Mouse (Mus musculus) liver, embryonic 11.5 days (tissue): ENCODE measurements around the gene Sirpa. TPM values are rescaled to one million over a fixed set of nuclear protein-coding genes. Genes with fewer than 3 reads are reported as not detected.
A peak's percentile ranks its signal among the peaks of the same experiment; 100 is the strongest.

ENCODE experiments used
- ATAC-seq: fragments of 200-750 bp; cut with Nextera tagmentation; replicated peaks from 2 replicates; pipeline ENCODE4 v1.8.0; 2017; ENCODE audit warnings: moderate number of reproducible peaks, mild to moderate bottlenecking, moderate TSS enrichment, moderate library complexity; ENCODE audit not compliant: low FRiP score
- DNase-seq: peaks from one replicate; pipeline ENCODE4 v3.0.0-alpha.2; 2017; ENCODE audit warnings: low spot score
- H3K27ac ChIP-seq: fragments of 300-500 bp; sonication (generic); 2 replicates; pipeline ENCODE4 v1.5.1; 2014; ENCODE audit warnings: mild to moderate bottlenecking, low read depth, low read length, control low read depth
- H3K27me3 ChIP-seq: fragments of 300-500 bp; sonication (generic); replicated peaks from 2 replicates; pipeline ENCODE4 v1.6.1; 2014; ENCODE audit warnings: low read length, mixed read lengths; ENCODE audit not compliant: control insufficient read depth, insufficient read depth
- H3K36me3 ChIP-seq: fragments of 300-500 bp; sonication (generic); 2 replicates; pipeline ENCODE4 v1.6.1; 2014; ENCODE audit warnings: mild to moderate bottlenecking, low read length, moderate library complexity, mixed read lengths; ENCODE audit not compliant: control insufficient read depth, insufficient read depth
- H3K4me1 ChIP-seq: fragments of 300-500 bp; sonication (generic); replicated peaks from 2 replicates; pipeline ENCODE4 v1.6.1; 2014; ENCODE audit warnings: low read length, mixed read lengths; ENCODE audit not compliant: control insufficient read depth, insufficient read depth
- H3K4me2 ChIP-seq: fragments of 300-500 bp; sonication (generic); 2 replicates; pipeline ENCODE4 v1.6.1; 2014; ENCODE audit warnings: mild to moderate bottlenecking, control low read depth, moderate library complexity
- H3K4me3 ChIP-seq: fragments of 300-500 bp; sonication (generic); 2 replicates; pipeline ENCODE4 v1.5.1; 2014; ENCODE audit warnings: low read depth, low read length, control low read depth
- H3K9ac ChIP-seq: fragments of 300-500 bp; sonication (generic); 2 replicates; pipeline ENCODE4 v1.6.1; 2014; ENCODE audit warnings: low read depth, low read length, control low read depth
- H3K9me3 ChIP-seq: fragments of 300-500 bp; sonication (generic); 2 replicates; pipeline ENCODE4 v1.6.1; 2016; ENCODE audit warnings: low read length, inconsistent platforms, mixed read lengths; ENCODE audit not compliant: control insufficient read depth
- WGBS: fragments of 180-500 bp; shearing (Covaris S2); extraction: QIAGEN DNeasy Blood & Tissue Kit; methylation state at CpG from one replicate; pipeline ENCODE4 v1.1.7; 2014; 5-methylcytosine and 5-hydroxymethylcytosine counted together
- polyA plus RNA-seq: library from polyadenylated mRNA; unstranded; fragments of >200 nt; fragmentation: Nextera tagmentation; extraction: Ambion mirVana; gene quantifications from 2 replicates; pipeline ENCODE4 v1.2.1, GENCODE M21; 2014

Sirpa gene
- polyA plus RNA-seq, result 26.8 and 29.6 TPM in 2 replicates

- DNase-seq (peak; percentile 80), ATAC-seq (peak; percentile 64)
- Histone ChIP-seq H3K9ac (peak within 1 kb of the TSS; percentile 71), H3K36me3 (no peaks in the 10 kb centered on the region), H3K4me1 (peaks cover 7% of the 10 kb centered on the region), H3K4me3 (peak within 1 kb of the TSS; percentile 67), H3K4me2 (peak within 1 kb of the TSS; percentile 77), H3K9me3 (no peaks in the 10 kb centered on the region), H3K27ac (peak within 1 kb of the TSS; percentile 80), H3K27me3 (peaks cover 12% of the 10 kb centered on the region)
- WGBS, result under 1% methylated on average over 43 of the region's 43 CpGs
Measured at GRCm38 (mm10) chr2:129592459-129593140, at the start of gene Sirpa. Sirpa (plus strand) TSS chr2:129592835.

GRCm38 (mm10) chr2:129544448-129544847, 48.2 kb upstream of the Sirpa start:
- H3K4me1 ChIP-seq, result no peaks in the 10 kb centered on the region
- H3K9me3 ChIP-seq, result no peaks in the 10 kb centered on the region
- no peaks in the 10 kb centered on the region for H3K36me3 ChIP-seq
- no peak overlapping the region for H3K9ac ChIP-seq
- H3K4me2 ChIP-seq, result no peak overlapping the region
- no peak for DNase-seq
- no peak overlapping the region for H3K4me3 ChIP-seq
- WGBS, result 48% methylated on average over 4 of the region's 4 CpGs
- no peak for ATAC-seq
- H3K27me3 ChIP-seq, result no peaks in the 10 kb centered on the region
- no peak overlapping the region for H3K27ac ChIP-seq

- 77% methylated on average over 3 of the region's 3 CpGs for WGBS
- ATAC-seq, result no peak
- no peak overlapping the region for H3K4me3 ChIP-seq
- no peak overlapping the region for H3K9ac ChIP-seq
- DNase-seq, result no peak
- H3K27me3 ChIP-seq, result no peaks in the 10 kb centered on the region
- H3K36me3 ChIP-seq, result no peaks in the 10 kb centered on the region
- no peak overlapping the region for H3K4me2 ChIP-seq
- no peak overlapping the region for H3K27ac ChIP-seq
- no peaks in the 10 kb centered on the region for H3K9me3 ChIP-seq
- no peaks in the 10 kb centered on the region for H3K4me1 ChIP-seq
Measured at GRCm38 (mm10) chr2:129544919-129545318, 47.7 kb upstream of the Sirpa start.

- Histone ChIP-seq H3K9me3 (no peaks in the 10 kb centered on the region), H3K36me3 (no peaks in the 10 kb centered on the region), H3K27ac (no peak overlapping the region), H3K27me3 (no peaks in the 10 kb centered on the region), H3K9ac (no peak overlapping the region), H3K4me1 (no peaks in the 10 kb centered on the region), H3K4me2 (no peak overlapping the region), H3K4me3 (no peak overlapping the region)
- ATAC-seq (no peak), DNase-seq (no peak)
- 76% methylated on average over 7 of the region's 7 CpGs for WGBS
Measured at GRCm38 (mm10) chr2:129545596-129545995, 47.0 kb upstream of the Sirpa start.

GRCm38 (mm10) chr2:129546772-129547171, 45.9 kb upstream of the Sirpa start:
- H3K27me3 ChIP-seq, result no peaks in the 10 kb centered on the region
- no peak overlapping the region for H3K27ac ChIP-seq
- no peaks in the 10 kb centered on the region for H3K9me3 ChIP-seq
- DNase-seq (no peak), ATAC-seq (no peak)
- H3K4me3 ChIP-seq, result no peak overlapping the region
- H3K9ac ChIP-seq, result no peak overlapping the region
- no peaks in the 10 kb centered on the region for H3K4me1 ChIP-seq
- WGBS, result 33% methylated on average over 3 of the region's 3 CpGs
- no peak overlapping the region for H3K4me2 ChIP-seq
- no peaks in the 10 kb centered on the region for H3K36me3 ChIP-seq

- Histone ChIP-seq H3K36me3 (no peaks in the 10 kb centered on the region), H3K27me3 (no peaks in the 10 kb centered on the region), H3K9me3 (no peaks in the 10 kb centered on the region), H3K4me2 (no peak overlapping the region), H3K9ac (no peak overlapping the region), H3K4me1 (no peaks in the 10 kb centered on the region), H3K27ac (no peak overlapping the region), H3K4me3 (no peak overlapping the region)
- 40% methylated on average over 9 of the region's 9 CpGs for WGBS
- DNase-seq, result no peak
- no peak for ATAC-seq
Measured at GRCm38 (mm10) chr2:129549537-129550135, 43.0 kb upstream of the Sirpa start.

- Histone ChIP-seq H3K36me3 (no peaks in the 10 kb centered on the region), H3K27me3 (no peaks in the 10 kb centered on the region), H3K4me1 (no peaks in the 10 kb centered on the region), H3K9me3 (no peaks in the 10 kb centered on the region), H3K4me3 (no peak overlapping the region), H3K9ac (no peak overlapping the region), H3K27ac (no peak overlapping the region), H3K4me2 (no peak overlapping the region)
- no peak for ATAC-seq
- no peak for DNase-seq
- 42% methylated on average over 2 of the region's 2 CpGs for WGBS
Measured at GRCm38 (mm10) chr2:129550781-129551180, 41.9 kb upstream of the Sirpa start.

- 70% methylated on average over 6 of the region's 6 CpGs for WGBS
- no peaks in the 10 kb centered on the region for H3K4me1 ChIP-seq
- H3K9ac ChIP-seq, result no peak overlapping the region
- no peak for ATAC-seq
- no peak overlapping the region for H3K4me2 ChIP-seq
- H3K27ac ChIP-seq, result no peak overlapping the region
- no peaks in the 10 kb centered on the region for H3K9me3 ChIP-seq
- H3K36me3 ChIP-seq, result no peaks in the 10 kb centered on the region
- no peak overlapping the region for H3K4me3 ChIP-seq
- DNase-seq, result no peak
- no peaks in the 10 kb centered on the region for H3K27me3 ChIP-seq
Measured at GRCm38 (mm10) chr2:129556081-129556480, 36.6 kb upstream of the Sirpa start.
